Mouse (Mus musculus) myocyte (in vitro differentiated cells): ENCODE measurements around the gene Gtf2h2.

Source experiments
- MYOG ChIP-seq, 3 experiments: IDR thresholded peaks; one replicate each; pipeline ENCODE4 v1.6.1; 2011; ENCODE audit warnings: control low read depth in 2 of 3, low read depth in 2 of 3, mild to moderate bottlenecking in 2 of 3; ENCODE audit not compliant: insufficient read length in 2 of 3, control insufficient read depth in 1 of 3, insufficient read depth in 1 of 3
- POLR2A ChIP-seq: IDR thresholded peaks from one replicate; pipeline ENCODE4 v1.6.1; 2011; ENCODE audit warnings: low read depth, mild to moderate bottlenecking, control low read depth, moderate library complexity; ENCODE audit not compliant: insufficient read length
- POLR2AphosphoS2 ChIP-seq: IDR thresholded peaks from one replicate; pipeline ENCODE4 v1.6.1; 2011; ENCODE audit warnings: low read depth, control low read depth; ENCODE audit not compliant: insufficient read length
- TCF12 ChIP-seq: IDR thresholded peaks from one replicate; pipeline ENCODE4 v1.6.1; 2011; ENCODE audit warnings: mild to moderate bottlenecking, control low read depth; ENCODE audit not compliant: poor library complexity, insufficient read depth, severe bottlenecking

DNA sequence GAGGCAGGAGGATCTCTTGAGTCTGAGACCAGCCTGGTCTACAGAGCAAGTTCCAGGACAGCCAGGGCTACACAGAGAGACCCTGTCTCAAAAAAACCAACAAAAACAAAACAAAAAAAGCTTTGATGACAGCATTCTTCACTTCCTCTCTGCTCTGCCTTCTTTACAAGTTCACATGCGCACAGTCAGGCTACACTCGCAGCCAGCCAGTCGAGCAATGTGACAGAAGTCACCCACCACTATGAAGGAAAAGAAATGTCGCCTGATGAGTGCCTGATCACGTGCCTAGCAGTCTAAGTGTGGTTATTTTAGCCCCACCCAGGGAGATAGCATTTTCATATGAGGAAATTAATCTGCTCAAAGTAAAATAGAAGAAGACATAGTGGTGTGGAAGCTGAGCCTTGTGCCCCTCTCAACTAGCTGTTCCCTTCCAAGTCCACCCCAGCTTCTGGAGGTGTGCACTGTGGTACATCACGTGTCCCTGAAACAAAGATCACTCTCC, 25.3 kb upstream of the Gtf2h2 start:
- TF ChIP-seq POLR2A (no peak), MYOG (IDR thresholded peaks at IDR 0.05; ENCODE audit: control insufficient read depth in 1 of 3, insufficient read depth in 1 of 3, insufficient read length in 2 of 3, low read depth in 2 of 3) (no peak), POLR2AphosphoS2 (no peak), TCF12 (no peak)
